In the genomic region with DNA sequence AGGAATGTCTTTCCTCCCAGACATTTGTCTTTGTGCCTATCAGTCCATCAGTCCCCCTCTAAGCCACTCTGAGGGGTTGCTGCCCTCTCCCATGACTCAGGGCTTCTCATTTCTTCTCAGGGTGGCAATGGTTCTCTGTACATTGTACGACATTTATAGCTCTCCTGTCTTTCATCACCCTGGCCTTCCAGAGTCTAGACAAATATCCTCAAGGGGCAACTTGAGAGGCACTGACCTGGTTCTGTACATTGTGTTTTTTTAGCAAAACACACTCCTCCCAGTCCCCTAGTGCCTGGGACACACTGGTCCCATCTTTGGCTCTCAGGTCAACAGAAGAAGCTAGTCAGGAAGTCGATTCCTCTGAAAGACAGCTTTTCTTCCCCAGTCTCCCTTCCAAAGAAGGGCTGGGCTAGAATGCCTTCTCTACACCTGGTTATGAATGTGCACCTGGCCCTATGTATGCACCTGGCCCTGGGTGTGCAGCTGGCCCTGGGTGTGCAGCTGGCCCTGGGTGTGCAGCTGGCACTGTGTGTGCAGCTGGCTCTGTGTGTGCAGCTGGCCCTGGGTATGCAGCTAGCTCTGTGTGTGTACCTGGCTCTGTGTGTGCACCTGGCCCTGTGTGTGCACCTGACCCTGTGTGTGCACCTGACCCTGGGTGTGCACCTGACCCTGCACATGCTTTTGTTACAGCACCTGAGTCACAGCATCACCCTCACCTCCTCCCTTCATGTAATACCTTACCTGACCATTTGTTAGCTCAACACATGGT, we compare ENCODE assay signal across 12 mouse cellular contexts.
DNase-seq lines count a peak whose midpoint lies in the region; ATAC-seq and TF ChIP-seq lines count a peak whose summit lies in the region.
"Had no signal": no experiment of that assay in that cellular context is flagged by ENCODE, and none has a peak within 500 bp of the region (broad histone marks: within the 10 kb centered on the region; RNA-seq: fewer than 3 reads in every experiment).

No protein-coding gene starts in this region.

- peaks cover 47% of the 10 kb centered on the region for H3K4me1 ChIP-seq in hindbrain, embryonic 13.5 days (replicated peaks)
- peaks cover 18% of the 10 kb centered on the region for H3K4me1 ChIP-seq in hindbrain, embryonic 16.5 days (ENCODE audit: control insufficient read depth, insufficient read depth, low read depth, low read length)
- H3K4me1 ChIP-seq in CH12.LX (ENCODE audit: control insufficient read depth in 1 of 2, insufficient read depth in 2 of 2), result peaks cover 2 to 4% of the 10 kb centered on the region in 2 experiments; a peak in 2 of 4 replicates
- H3K4me1 ChIP-seq in intestine, embryonic 15.5 days (replicated peaks), result peaks cover 48% of the 10 kb centered on the region

- 0 out of 2 replicates have a peak overlapping the region, but pooled peaks have one; percentile 45 for H3K27ac ChIP-seq in hindbrain, embryonic 13.5 days
- no peak overlapping the region for H3K27ac ChIP-seq in hindbrain, embryonic 16.5 days (ENCODE audit: low read depth, low read length)
- no peak overlapping the region for H3K27ac ChIP-seq in CH12.LX (ENCODE audit: insufficient read depth, low read depth)
- H3K27ac ChIP-seq in intestine, embryonic 15.5 days, result 0 out of 2 replicates have a peak overlapping the region, but pooled peaks have one; percentile 13
- H3K27ac ChIP-seq: layer of hippocampus, adult 2 months had no signal

- TF ChIP-seq RAD21 in CH12.LX (IDR thresholded peaks at IDR 0.05; ENCODE audit: low read depth, low read length), result no peak

- no peak for TF ChIP-seq POLR2A in CH12.LX (IDR thresholded peaks at IDR 0.05; ENCODE audit: low read depth, low read length)

- no peaks in the 10 kb centered on the region for H3K79me2 ChIP-seq in CH12.LX (replicated peaks; ENCODE audit: control insufficient read depth, extremely low read depth, insufficient read depth, poor library complexity, severe bottlenecking)

- intact Hi-C loops in heart, postnatal 10 days (cut with DNase I), result no loop called here

- H3K4me3 ChIP-seq in hindbrain, embryonic 13.5 days, result no peak overlapping the region
- no peak overlapping the region for H3K4me3 ChIP-seq in hindbrain, embryonic 16.5 days (ENCODE audit: low read length)
- H3K4me3 ChIP-seq in CH12.LX (replicated peaks in 1 of 3; ENCODE audit: low read depth in 2 of 3, low read length in 2 of 3, poor library complexity in 1 of 3), result no peak overlapping the region
- no peak overlapping the region for H3K4me3 ChIP-seq in intestine, embryonic 15.5 days (replicated peaks)
- H3K4me3 ChIP-seq: layer of hippocampus, adult 2 months had no signal

- DNase-seq in heart, adult 11 months, result peak; percentile 87
- DNase-seq in heart, postnatal 10 days, result no peak
- no peak for DNase-seq in CH12.LX (ENCODE audit: extremely low read depth)
- DNase-seq in right cerebral cortex, postnatal 14 days, result no peak
- DNase-seq in frontal cortex, postnatal 25 days (ENCODE audit: low spot score in 2 of 2), result no peak
- DNase-seq: adrenal gland, adult 8-10 months; B cell, adult 2 months; cerebellum, adult 8-10 months had no signal

- no peaks in the 10 kb centered on the region for H3K9me3 ChIP-seq in hindbrain, embryonic 13.5 days
- H3K9me3 ChIP-seq in hindbrain, embryonic 16.5 days (ENCODE audit: control insufficient read depth, low read length), result no peaks in the 10 kb centered on the region
- H3K9me3 ChIP-seq in CH12.LX (replicated peaks; ENCODE audit: low read length), result no peaks in the 10 kb centered on the region
- H3K9me3 ChIP-seq in intestine, embryonic 15.5 days, result no peaks in the 10 kb centered on the region

- no peaks in the 10 kb centered on the region for H3K27me3 ChIP-seq in hindbrain, embryonic 13.5 days
- no peaks in the 10 kb centered on the region for H3K27me3 ChIP-seq in hindbrain, embryonic 16.5 days (replicated peaks; ENCODE audit: control insufficient read depth, insufficient read depth, low read length)
- H3K27me3 ChIP-seq in CH12.LX (replicated peaks), result no peaks in the 10 kb centered on the region
- no peaks in the 10 kb centered on the region for H3K27me3 ChIP-seq in intestine, embryonic 15.5 days (replicated peaks)

- no peaks in the 10 kb centered on the region for H3K36me3 ChIP-seq in hindbrain, embryonic 13.5 days
- H3K36me3 ChIP-seq in hindbrain, embryonic 16.5 days (ENCODE audit: control insufficient read depth, insufficient read depth, low read length), result no peaks in the 10 kb centered on the region
- no peaks in the 10 kb centered on the region for H3K36me3 ChIP-seq in CH12.LX (replicated peaks in 1 of 2; ENCODE audit: control insufficient read depth in 1 of 2, insufficient read depth in 1 of 2, low read length in 1 of 2)
- H3K36me3 ChIP-seq in intestine, embryonic 15.5 days, result no peaks in the 10 kb centered on the region

- no peak for ATAC-seq in hindbrain, embryonic 13.5 days (ENCODE audit: low FRiP score)
- no peak for ATAC-seq in hindbrain, embryonic 16.5 days
- ATAC-seq in intestine, embryonic 15.5 days, result peak; percentile 41; the same call in 1 of the 2 replicates

- TF ChIP-seq CTCF in CH12.LX (conservative IDR thresholded peaks at IDR 0.05 in 1 of 2, IDR thresholded peaks at IDR 0.05 in 1 of 2; ENCODE audit: low read depth in 2 of 2, low read length in 2 of 2), result no peak

- H3K9ac ChIP-seq in hindbrain, embryonic 13.5 days, result no peak overlapping the region
- H3K9ac ChIP-seq in hindbrain, embryonic 16.5 days (ENCODE audit: low read depth, low read length), result no peak overlapping the region
- H3K9ac ChIP-seq in CH12.LX (ENCODE audit: insufficient read depth, low read depth), result no peak overlapping the region
- H3K9ac ChIP-seq in intestine, embryonic 15.5 days, result no peak overlapping the region

- 71% methylated on average over 2 of the region's 2 CpGs for WGBS in hindbrain, embryonic 13.5 days
- WGBS in hindbrain, embryonic 16.5 days, result 77% methylated on average over 2 of the region's 2 CpGs
- WGBS in intestine, embryonic 15.5 days, result 41% methylated on average over 2 of the region's 2 CpGs

- H3K4me2 ChIP-seq in hindbrain, embryonic 13.5 days, result no peak overlapping the region
- H3K4me2 ChIP-seq in hindbrain, embryonic 16.5 days (ENCODE audit: low read length), result no peak overlapping the region
- H3K4me2 ChIP-seq in CH12.LX (ENCODE audit: insufficient read depth, low read depth, poor library complexity, severe bottlenecking), result no peak overlapping the region
- H3K4me2 ChIP-seq in intestine, embryonic 15.5 days (replicated peaks), result no peak overlapping the region

- TF ChIP-seq EP300 in CH12.LX (IDR thresholded peaks at IDR 0.05; ENCODE audit: low read length), result no peak

- in situ Hi-C loops in CH12.LX (cut with MboI; ENCODE audit: low pct_ligation_motif_present, low pct_unique_long_range_greater_than_20kb, low sequenced_read_pairs), result no loop called here

- dilution Hi-C loops in CH12.LX (cut with MboI; ENCODE audit: extremely low pct_ligation_motif_present, extremely low pct_unique_long_range_greater_than_20kb, low sequenced_read_pairs), result no loop called here

TF ChIP-seq in CH12.LX, 34 proteins besides CTCF, POLR2A, EP300 and RAD21:
- no peak for TF ChIP-seq PAX5 (IDR thresholded peaks at IDR 0.05; ENCODE audit: low read length)
- TF ChIP-seq TCF12 (IDR thresholded peaks at IDR 0.05; ENCODE audit: low read depth, low read length), result 0 out of 2 replicates have a peak, but pooled peaks have one; percentile 24

Comparison
In these comparisons a context has a peak if more than half of its experiments do, and no peak if none do; other contexts are left out.
1. H3K27ac ChIP-seq: peak in hindbrain, embryonic 13.5 days (single experiment) and intestine, embryonic 15.5 days (single experiment); none in hindbrain, embryonic 16.5 days (single experiment) and CH12.LX (single experiment).